Mouse (Mus musculus) heart, adult 2 months (tissue): Measurements from ENCODE around the gene Dock1. TPM values are rescaled to one million over a fixed set of nuclear protein-coding genes. Genes with fewer than 3 reads are reported as not detected.

Experiments
- DNase-seq, 2 experiments: peaks; one replicate each; pipeline ENCODE4 v3.0.0; 2021
- H3K27ac ChIP-seq: fragments of 200-600 bp; 2 replicates; pipeline ENCODE4 v1.8.1; 2022
- H3K27me3 ChIP-seq: fragments of 200-500 bp; 2 replicates; pipeline ENCODE4 v1.6.1; 2012; ENCODE audit warnings: mild to moderate bottlenecking, low read length, inconsistent platforms, mixed read lengths; ENCODE audit not compliant: control insufficient read depth, insufficient read depth
- H3K36me3 ChIP-seq: fragments of 200-500 bp; 2 replicates; pipeline ENCODE4 v1.6.1; 2012; ENCODE audit warnings: low read length, inconsistent platforms; ENCODE audit not compliant: control insufficient read depth, insufficient read depth
- H3K4me1 ChIP-seq: fragments of 200-500 bp; 2 replicates; pipeline ENCODE4 v1.6.1; 2011; ENCODE audit warnings: low read length; ENCODE audit not compliant: control insufficient read depth, insufficient read depth
- H3K4me3 ChIP-seq: fragments of 200-600 bp; 2 replicates; pipeline ENCODE4 v1.8.1; 2022
- H3K79me2 ChIP-seq: fragments of 200-500 bp; replicated peaks from 2 replicates; pipeline ENCODE4 v1.6.1; 2012; ENCODE audit warnings: mild to moderate bottlenecking, inconsistent platforms, low read length, moderate library complexity, mixed read lengths; ENCODE audit not compliant: control insufficient read depth, insufficient read depth
- H3K9ac ChIP-seq: fragments of 200-500 bp; 2 replicates; pipeline ENCODE4 v1.6.1; 2012; ENCODE audit warnings: low read depth, mild to moderate bottlenecking, control low read depth, inconsistent platforms, low read length, mixed read lengths
- CTCF ChIP-seq: fragments of 200-600 bp; IDR thresholded peaks from 2 replicates; pipeline ENCODE4 v1.8.1; 2022; ENCODE audit warnings: antibody characterized with exemption, mild to moderate bottlenecking, moderate library complexity
- EP300 ChIP-seq: fragments of 200-500 bp; IDR thresholded peaks from 2 replicates; pipeline ENCODE4 v1.6.1; 2011; ENCODE audit warnings: low read depth, low read length, control low read depth; ENCODE audit not compliant: insufficient read depth
- POLR2A ChIP-seq: fragments of 200-500 bp; IDR thresholded peaks from 2 replicates; pipeline ENCODE4 v1.6.1; 2011; ENCODE audit warnings: mild to moderate bottlenecking, low read depth, low read length, control low read depth; ENCODE audit not compliant: insufficient read depth
- WGBS: fragments of 180-500 bp; shearing (Covaris S2); methylation state at CpG from one replicate; pipeline ENCODE4 v1.1.7; 2018; 5-methylcytosine and 5-hydroxymethylcytosine counted together
- intact Hi-C: fragments of 180-260 bp; cut with DNase I; formaldehyde crosslinking; loops from one replicate; pipeline ENCODE4 v1.15.1; 2025
- polyA plus RNA-seq: library from polyadenylated mRNA; depleted of rRNA; stranded (reverse); fragments of >200 nt; gene quantifications from 2 replicates; pipeline ENCODE4 v1.2.3, GENCODE M21; 2012
- total RNA-seq, 2 experiments: library from RNA; stranded (reverse); gene quantifications; 2 replicates each; pipeline ENCODE4 v1.2.3; 2021

Dock1 gene
- total and polyA plus RNA-seq, 3 experiments = 8.3 to 25.6 (median 25.4) TPM

DNA sequence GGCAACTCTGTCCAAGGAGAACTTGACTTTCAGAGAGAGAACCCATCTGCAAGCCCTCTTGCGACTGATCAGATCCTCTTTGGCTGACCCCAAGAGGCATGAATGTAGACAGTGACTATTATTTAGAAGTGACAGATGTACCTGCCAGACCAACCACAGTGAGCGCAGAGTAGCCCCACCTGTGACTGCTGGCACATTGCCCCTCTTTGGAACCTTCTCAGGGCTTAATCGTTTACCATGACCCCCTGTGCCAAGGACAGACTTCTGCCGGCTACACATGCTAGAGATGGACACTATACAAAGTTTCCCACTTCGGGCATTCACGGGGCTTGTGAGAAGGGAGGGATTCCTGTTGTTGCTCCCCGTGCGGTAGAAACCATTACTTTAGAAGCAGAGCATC lies 413.0 kb downstream of the Dock1 start:
- H3K79me2 ChIP-seq = no peaks in the 10 kb centered on the region
- no peak overlapping the region for H3K9ac ChIP-seq
- WGBS = 92% methylated on average over 8 of the region's 8 CpGs
- H3K27ac ChIP-seq = no peak overlapping the region
- no peak for DNase-seq
- no peak overlapping the region for H3K4me3 ChIP-seq
- TF ChIP-seq CTCF = no peak
- no peak for TF ChIP-seq POLR2A
- TF ChIP-seq EP300 = no peak
- H3K4me1 ChIP-seq = no peaks in the 10 kb centered on the region
- intact Hi-C loops = no loop called here
- no peaks in the 10 kb centered on the region for H3K36me3 ChIP-seq
- no peaks in the 10 kb centered on the region for H3K27me3 ChIP-seq

DNA sequence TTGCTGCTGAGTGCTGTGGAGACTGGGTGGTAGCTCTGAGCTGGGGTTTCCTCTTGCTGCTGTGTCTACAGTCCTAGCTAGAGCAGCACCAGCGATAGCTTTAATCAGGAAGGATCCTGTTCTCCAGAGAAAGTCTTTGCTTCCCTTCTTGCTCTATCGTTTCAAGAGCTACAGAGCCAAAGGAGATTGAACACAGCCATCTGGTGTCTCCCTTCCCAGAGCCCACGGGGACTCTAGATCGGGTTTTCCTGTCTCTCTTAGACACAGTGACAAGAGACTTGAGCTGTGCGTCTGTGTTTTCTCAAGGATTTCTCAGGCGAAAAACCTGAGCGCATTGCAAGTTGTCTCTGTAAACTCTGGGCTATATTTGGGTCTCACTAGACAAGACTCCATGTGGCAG lies 413.6 kb downstream of the Dock1 start:
- Histone ChIP-seq H3K4me1 (no peaks in the 10 kb centered on the region), H3K36me3 (no peaks in the 10 kb centered on the region), H3K27me3 (no peaks in the 10 kb centered on the region), H3K4me3 (no peak overlapping the region), H3K27ac (no peak overlapping the region), H3K9ac (no peak overlapping the region), H3K79me2 (no peaks in the 10 kb centered on the region)
- intact Hi-C loops = no loop called here
- WGBS = 43% methylated on average over 7 of the region's 7 CpGs
- no peak for DNase-seq
- TF ChIP-seq POLR2A (no peak), CTCF (no peak), EP300 (no peak)

DNA sequence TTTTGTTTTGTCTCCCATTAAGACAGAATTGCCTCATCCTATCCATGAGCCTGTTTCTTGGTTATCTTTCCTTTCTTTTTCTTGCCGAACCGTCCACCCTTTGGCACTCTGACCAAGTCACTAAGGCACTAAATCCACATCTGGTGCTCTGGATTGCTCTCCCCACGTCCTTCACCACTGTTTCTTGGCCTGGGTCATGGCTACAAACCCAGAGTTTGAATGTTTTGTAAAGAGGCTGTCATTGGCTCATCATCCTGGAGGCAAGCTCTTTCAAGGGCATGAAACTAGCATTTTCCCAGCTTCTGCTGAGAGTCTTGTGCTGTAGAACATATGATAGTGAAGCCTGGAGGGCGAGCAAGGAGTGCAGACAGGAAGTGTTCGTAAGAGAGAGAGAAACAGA lies 416.1 kb downstream of the Dock1 start:
- TF ChIP-seq CTCF (no peak), EP300 (no peak), POLR2A (no peak)
- Histone ChIP-seq H3K27ac (no peak overlapping the region), H3K4me1 (no peaks in the 10 kb centered on the region), H3K27me3 (no peaks in the 10 kb centered on the region), H3K9ac (no peak overlapping the region), H3K36me3 (no peaks in the 10 kb centered on the region), H3K4me3 (no peak overlapping the region), H3K79me2 (no peaks in the 10 kb centered on the region)
- intact Hi-C loops = no loop called here
- WGBS = 80% methylated on average over 5 of the region's 5 CpGs
- no peak for DNase-seq

DNA sequence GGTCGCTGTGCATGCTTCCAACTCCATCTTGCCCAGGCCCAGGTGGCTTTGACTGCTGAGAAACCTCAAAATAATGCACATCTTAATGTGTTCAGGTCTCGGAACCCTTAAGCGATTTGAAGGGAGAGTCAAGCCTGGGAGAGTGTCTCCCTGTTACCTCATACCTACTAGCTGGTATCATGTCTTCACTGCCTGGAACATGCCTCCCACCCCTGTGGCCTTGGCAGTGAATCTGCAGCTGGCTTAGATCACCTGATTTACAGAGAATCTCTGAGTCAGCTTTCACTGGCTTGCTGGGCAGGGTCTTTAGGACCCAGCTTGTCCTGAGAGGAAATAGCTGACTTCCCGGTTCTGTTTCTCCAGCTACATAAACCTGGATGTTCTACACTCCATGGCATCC lies 419.2 kb downstream of the Dock1 start:
- Histone ChIP-seq H3K4me3 (no peak overlapping the region), H3K9ac (no peak overlapping the region), H3K27me3 (no peaks in the 10 kb centered on the region), H3K79me2 (no peaks in the 10 kb centered on the region), H3K27ac (no peak overlapping the region), H3K36me3 (no peaks in the 10 kb centered on the region), H3K4me1 (no peaks in the 10 kb centered on the region; the same call in 1 of the 2 replicates)
- intact Hi-C loops = loop anchor here (10.0 kb wide), 1 partner anchor 375 kb away; no protein-coding TSS in a partner anchor
- WGBS = 92% methylated on average over 4 of the region's 4 CpGs
- no peak for TF ChIP-seq CTCF
- no peak for TF ChIP-seq POLR2A
- TF ChIP-seq EP300 = no peak
- DNase-seq = no peak

DNA sequence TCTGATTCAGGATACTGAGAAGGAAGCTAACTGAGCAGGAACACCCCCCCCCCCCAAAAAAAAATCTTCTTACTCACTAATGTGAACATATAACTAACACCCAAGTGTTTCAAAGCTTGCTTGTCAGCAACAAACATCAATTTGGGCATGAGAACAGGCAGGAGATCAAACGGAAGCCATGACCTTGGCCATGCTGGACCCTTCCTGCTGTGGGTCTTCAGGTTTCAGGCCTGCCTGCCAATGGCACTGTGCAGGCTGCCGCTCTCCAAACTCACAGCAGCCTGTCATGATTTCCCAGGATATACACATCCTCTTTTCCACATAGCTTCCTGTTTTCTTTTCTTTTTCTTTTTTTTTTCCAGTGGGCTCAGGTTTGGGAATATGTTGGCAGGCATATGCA lies 423.4 kb downstream of the Dock1 start:
- H3K27ac ChIP-seq = no peak overlapping the region
- H3K4me3 ChIP-seq = no peak overlapping the region
- no peak for DNase-seq
- intact Hi-C loops = loop anchor here (10.0 kb wide), 1 partner anchor 371 kb away; no protein-coding TSS in a partner anchor
- no peak for TF ChIP-seq CTCF
- no peak for TF ChIP-seq POLR2A
- TF ChIP-seq EP300 = no peak
- no peaks in the 10 kb centered on the region for H3K36me3 ChIP-seq
- 32% methylated on average over 2 of the region's 2 CpGs for WGBS
- no peaks in the 10 kb centered on the region; the same call in 1 of the 2 replicates for H3K4me1 ChIP-seq
- no peaks in the 10 kb centered on the region for H3K79me2 ChIP-seq
- H3K9ac ChIP-seq = no peak overlapping the region
- no peaks in the 10 kb centered on the region for H3K27me3 ChIP-seq

DNA sequence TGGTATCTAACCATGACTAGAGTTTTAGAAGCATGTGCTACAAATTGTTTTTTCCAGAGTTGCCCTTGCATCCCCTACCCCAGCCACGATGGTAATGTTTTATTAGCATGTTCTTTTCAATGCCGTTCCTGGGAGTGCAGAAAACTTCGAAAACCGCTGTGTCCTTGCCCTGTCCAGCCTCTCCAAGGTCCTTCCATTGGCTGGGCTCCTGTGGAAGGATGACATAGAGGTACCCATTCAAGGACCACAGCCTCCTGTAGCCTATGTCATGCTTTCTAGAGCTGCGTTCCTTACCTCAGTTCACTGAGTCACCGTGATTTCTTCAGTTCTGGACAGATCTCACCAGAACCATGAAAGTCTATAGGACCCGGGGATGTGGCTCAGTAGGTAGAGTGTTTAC lies 431.5 kb downstream of the Dock1 start:
- Histone ChIP-seq H3K9ac (no peak overlapping the region), H3K36me3 (no peaks in the 10 kb centered on the region), H3K79me2 (no peaks in the 10 kb centered on the region), H3K27ac (no peak overlapping the region), H3K27me3 (no peaks in the 10 kb centered on the region), H3K4me3 (no peak overlapping the region), H3K4me1 (no peaks in the 10 kb centered on the region)
- DNase-seq = no peak
- 97% methylated on average over 7 of the region's 7 CpGs for WGBS
- intact Hi-C loops = no loop called here
- TF ChIP-seq EP300 (no peak), CTCF (no peak), POLR2A (no peak)
